Mouse (Mus musculus) C2C12 (cell line): ENCODE data around the gene Tbk1. TPM values are rescaled to one million over a fixed set of nuclear protein-coding genes. Genes with fewer than 3 reads are reported as not detected.

Experiments used
- H3K27me3 ChIP-seq: one replicate; pipeline ENCODE4 v1.6.1; 2011; ENCODE audit not compliant: control insufficient read depth, insufficient read depth, insufficient read length
- H3K36me3 ChIP-seq: one replicate; pipeline ENCODE4 v1.6.1; 2011; ENCODE audit not compliant: control insufficient read depth, insufficient read depth
- H3K4me3 ChIP-seq: one replicate; pipeline ENCODE4 v1.5.1; 2011; ENCODE audit warnings: mild to moderate bottlenecking, control low read depth; ENCODE audit not compliant: poor library complexity, insufficient read depth, severe bottlenecking
- H3K79me2 ChIP-seq: one replicate; pipeline ENCODE4 v1.6.1; 2011; ENCODE audit not compliant: control insufficient read depth, insufficient read depth
- H3K79me3 ChIP-seq: one replicate; pipeline ENCODE4 v1.6.1; 2011; ENCODE audit warnings: low read depth, control low read depth
- H3ac ChIP-seq: one replicate; pipeline ENCODE3; 2011; ENCODE audit warnings: low read depth; ENCODE audit not compliant: control insufficient read depth, insufficient read length
- CEBPB ChIP-seq: IDR thresholded peaks from one replicate; pipeline ENCODE4 v1.6.1; 2011; ENCODE audit warnings: low read depth, mild to moderate bottlenecking, control low read depth, moderate library complexity
- CTCF ChIP-seq: IDR thresholded peaks from one replicate; pipeline ENCODE4 v1.5.1; 2011; ENCODE audit not compliant: control insufficient read depth, insufficient read depth, insufficient read length
- FOSL1 ChIP-seq: IDR thresholded peaks from one replicate; pipeline ENCODE4 v1.8.0; 2011; ENCODE audit warnings: mild to moderate bottlenecking, low read length; ENCODE audit not compliant: poor library complexity, insufficient read depth, severe bottlenecking
- MAX ChIP-seq: IDR thresholded peaks from one replicate; pipeline ENCODE4 v1.6.1; 2011; ENCODE audit warnings: mild to moderate bottlenecking, control low read depth
- MYOD1 ChIP-seq: IDR thresholded peaks from one replicate; pipeline ENCODE4 v1.6.1; 2011; ENCODE audit warnings: low read depth; ENCODE audit not compliant: control insufficient read depth, insufficient read length
- MYOG ChIP-seq: IDR thresholded peaks from one replicate; pipeline ENCODE4 v1.6.1; 2011; ENCODE audit not compliant: control insufficient read depth, insufficient read length; ENCODE audit errors: extremely low read depth
- USF1 ChIP-seq: IDR thresholded peaks from one replicate; pipeline ENCODE4 v1.6.1; 2011; ENCODE audit warnings: low read depth, mild to moderate bottlenecking, control low read depth, moderate library complexity
- polyA plus RNA-seq: library from polyadenylated mRNA; unstranded; fragments of >200 nt; fragmentation: generic; extraction: Trizol; gene quantifications from one replicate; pipeline ENCODE4 v1.2.1, GENCODE M21; 2012; ENCODE audit warnings: missing spikeins

Gene Tbk1
- polyA plus RNA-seq, 1 experiment: 10.7 TPM

DNA sequence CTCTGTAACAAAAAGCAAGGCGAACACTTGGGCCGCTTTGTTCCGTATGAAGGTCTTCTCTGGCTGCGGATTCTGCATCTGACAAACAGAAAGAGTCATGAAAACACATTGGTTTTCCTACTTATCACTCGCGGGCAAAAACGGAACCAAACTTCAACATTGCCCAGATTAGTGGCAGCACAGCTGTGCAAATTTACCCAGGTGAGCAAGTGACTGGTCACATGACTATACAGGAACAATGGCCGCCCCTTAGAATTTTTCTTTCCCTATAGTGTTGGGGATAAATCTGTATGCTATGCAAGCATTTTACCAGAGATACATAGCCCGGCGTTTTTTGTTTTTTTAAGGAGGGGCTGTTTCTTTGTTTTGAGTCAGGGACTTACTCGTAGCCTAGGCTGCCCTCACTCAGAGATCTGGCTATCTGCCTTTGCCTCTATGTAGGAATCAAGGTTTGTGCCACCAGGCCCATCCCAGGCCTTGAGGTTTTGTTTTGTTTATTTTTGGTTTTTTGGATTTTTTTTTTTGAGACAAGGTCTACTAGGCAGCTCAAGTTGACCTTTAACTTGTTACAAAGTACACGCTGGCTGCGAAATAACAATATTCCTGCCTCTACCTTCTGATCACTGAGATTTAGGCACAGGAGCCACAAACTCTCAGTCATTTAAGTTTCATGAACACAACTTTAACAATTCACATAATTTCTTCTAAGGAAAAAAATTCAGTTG is 28.7 kb upstream of the Tbk1 start:
- H3K4me3 ChIP-seq: no peak overlapping the region
- H3K36me3 ChIP-seq: peaks cover 99% of the 10 kb centered on the region
- no peak overlapping the region for H3ac ChIP-seq
- TF ChIP-seq CTCF (no peak), USF1 (no peak), MYOD1 (no peak), FOSL1 (no peak), MAX (no peak), MYOG (no peak), CEBPB (no peak)
- peaks cover 12% of the 10 kb centered on the region for H3K79me2 ChIP-seq
- H3K27me3 ChIP-seq: no peaks in the 10 kb centered on the region
- H3K79me3 ChIP-seq: peaks cover 3% of the 10 kb centered on the region

DNA sequence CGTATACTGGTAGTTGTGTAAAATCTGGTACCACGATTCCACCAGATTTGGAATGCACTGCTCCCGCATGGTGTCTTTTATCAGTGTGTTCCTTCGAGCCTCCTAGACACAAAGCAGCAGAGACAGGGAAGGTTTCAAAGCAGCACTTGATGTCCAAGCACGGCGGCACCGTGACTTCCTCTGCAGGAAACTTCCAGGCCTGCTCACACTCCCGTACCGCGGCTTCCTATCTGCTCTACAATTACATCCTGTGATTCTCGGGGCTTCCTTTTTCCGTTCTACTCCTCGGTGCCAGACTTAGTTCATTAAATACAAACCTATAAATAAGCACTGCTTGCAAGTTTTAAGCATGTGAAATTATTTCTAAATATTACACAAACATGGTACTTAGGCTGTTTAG is 27.0 kb upstream of the Tbk1 start:
- H3K27me3 ChIP-seq: no peaks in the 10 kb centered on the region
- TF ChIP-seq FOSL1 (no peak), CEBPB (no peak), USF1 (no peak)
- H3K36me3 ChIP-seq: peaks cover 99% of the 10 kb centered on the region
- H3K79me3 ChIP-seq: no peaks in the 10 kb centered on the region
- H3K79me2 ChIP-seq: no peaks in the 10 kb centered on the region
- H3K4me3 ChIP-seq: no peak overlapping the region
- no peak overlapping the region for H3ac ChIP-seq

DNA sequence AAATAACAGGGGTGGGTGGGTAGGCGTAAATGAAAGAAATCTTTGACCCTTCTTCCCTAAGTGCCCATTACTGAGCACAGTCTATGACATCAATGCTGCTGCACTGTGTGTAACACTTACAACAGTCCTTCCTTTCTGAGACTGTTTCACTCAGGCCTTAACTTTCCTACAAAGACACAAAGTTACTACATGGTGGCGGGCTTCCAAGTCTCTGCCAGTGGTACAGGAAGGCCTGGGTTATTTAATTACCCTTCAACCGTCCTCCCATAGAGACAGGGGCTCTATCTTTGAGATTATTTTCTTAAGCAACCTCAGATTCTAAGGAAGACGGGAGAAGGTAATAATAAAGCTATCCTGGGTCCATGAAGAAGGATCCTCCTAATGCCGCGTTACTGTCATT is 25.9 kb upstream of the Tbk1 start:
- TF ChIP-seq CTCF (no peak), CEBPB (no peak), MAX (no peak), MYOG (no peak), MYOD1 (no peak), FOSL1 (no peak), USF1 (no peak)
- Histone ChIP-seq H3K36me3 (peaks cover 99% of the 10 kb centered on the region), H3K4me3 (no peak overlapping the region), H3ac (no peak overlapping the region), H3K27me3 (no peaks in the 10 kb centered on the region), H3K79me3 (no peaks in the 10 kb centered on the region), H3K79me2 (no peaks in the 10 kb centered on the region)

DNA sequence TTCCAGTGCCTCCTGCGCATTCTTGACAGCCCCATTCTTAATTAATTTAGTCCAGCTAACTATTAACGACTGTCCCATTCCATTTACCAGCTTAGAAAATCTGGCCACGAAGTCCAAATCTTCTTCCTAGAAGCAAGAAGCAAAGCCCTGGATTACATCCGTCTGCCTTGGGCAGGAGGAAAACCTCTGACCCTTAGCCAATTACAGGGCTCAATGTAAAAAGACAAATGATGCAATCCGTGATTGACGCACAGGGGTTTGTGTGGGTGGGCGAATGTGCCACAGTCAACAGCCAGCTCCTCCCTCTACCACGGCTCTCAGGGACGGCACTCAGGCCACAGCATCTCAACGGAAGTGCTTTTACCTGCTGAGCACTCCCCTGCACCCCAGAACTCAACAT is 25.0 kb upstream of the Tbk1 start:
- Histone ChIP-seq H3K79me3 (no peaks in the 10 kb centered on the region), H3K27me3 (no peaks in the 10 kb centered on the region), H3K36me3 (peaks cover 98% of the 10 kb centered on the region), H3K4me3 (no peak overlapping the region), H3K79me2 (no peaks in the 10 kb centered on the region), H3ac (no peak overlapping the region)
- TF ChIP-seq MYOD1: no peak
- no peak for TF ChIP-seq USF1
- no peak for TF ChIP-seq MYOG
- no peak for TF ChIP-seq FOSL1
- no peak for TF ChIP-seq CTCF
- no peak for TF ChIP-seq CEBPB
- TF ChIP-seq MAX: no peak

DNA sequence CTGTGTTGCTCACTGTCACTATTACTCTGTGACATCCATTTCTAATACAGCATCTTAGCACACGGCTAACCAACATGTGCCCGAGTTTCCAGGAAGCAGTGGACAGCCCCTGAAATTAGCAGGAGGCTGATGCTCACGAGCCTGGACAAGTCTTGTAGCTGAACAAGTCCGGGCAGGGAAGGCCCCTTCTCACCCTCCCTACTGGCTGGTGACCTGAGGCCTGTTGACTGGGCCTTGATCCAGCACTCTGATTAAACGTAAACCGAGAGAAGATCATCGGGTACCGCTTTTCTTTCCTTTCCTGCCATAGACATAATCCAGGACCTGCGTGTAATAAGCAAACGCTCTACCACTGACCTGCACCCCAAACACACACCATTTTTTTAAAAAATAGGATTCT is 21.6 kb upstream of the Tbk1 start:
- Histone ChIP-seq H3K4me3 (no peak overlapping the region), H3K79me2 (no peaks in the 10 kb centered on the region), H3ac (no peak overlapping the region), H3K27me3 (no peaks in the 10 kb centered on the region), H3K79me3 (peaks cover 1% of the 10 kb centered on the region), H3K36me3 (peaks cover 98% of the 10 kb centered on the region)
- TF ChIP-seq FOSL1: no peak
- no peak for TF ChIP-seq MYOD1
- no peak for TF ChIP-seq CTCF
- no peak for TF ChIP-seq CEBPB
- TF ChIP-seq USF1: no peak
- TF ChIP-seq MAX: no peak
- no peak for TF ChIP-seq MYOG

DNA sequence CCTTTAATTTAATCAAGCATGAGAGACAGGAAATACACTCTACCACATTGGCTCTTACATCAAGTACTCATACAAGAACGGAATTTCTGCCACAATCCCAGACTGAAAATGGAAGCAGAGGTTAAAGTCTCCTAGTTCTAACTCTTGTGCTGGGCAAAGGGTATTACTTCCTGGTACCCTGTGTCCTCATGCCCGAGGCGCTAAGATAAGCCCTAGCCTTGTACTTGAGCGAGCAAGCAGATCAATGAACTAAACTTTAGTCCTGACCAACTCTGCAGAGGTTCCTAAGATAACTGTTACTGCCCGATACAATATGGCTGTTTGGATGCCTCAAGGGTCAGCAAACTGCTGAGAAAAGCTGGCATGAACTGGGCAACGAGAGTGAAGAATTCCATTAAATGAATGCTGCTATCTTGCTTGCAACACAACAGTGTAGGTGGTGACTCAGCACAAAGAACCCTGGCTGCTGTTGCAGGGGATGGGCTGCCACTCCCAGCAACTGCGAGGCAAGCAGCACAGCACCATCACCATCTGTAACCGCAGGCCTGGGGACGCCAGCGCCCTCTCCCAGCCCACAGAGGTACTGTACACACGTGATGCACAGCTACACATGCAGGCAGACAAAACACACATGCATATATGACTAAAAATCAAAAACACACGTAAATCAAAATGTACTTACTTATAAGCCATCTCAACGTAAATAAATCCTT is 18.2 kb upstream of the Tbk1 start:
- no peak overlapping the region for H3ac ChIP-seq
- H3K79me3 ChIP-seq: peaks cover 1% of the 10 kb centered on the region
- H3K36me3 ChIP-seq: peaks cover 97% of the 10 kb centered on the region
- no peaks in the 10 kb centered on the region for H3K27me3 ChIP-seq
- no peak overlapping the region for H3K4me3 ChIP-seq
- TF ChIP-seq CTCF (no peak), FOSL1 (no peak), USF1 (no peak)
- no peaks in the 10 kb centered on the region for H3K79me2 ChIP-seq
